Mouse (Mus musculus) forebrain, embryonic 16.5 days (tissue): Measurements from ENCODE around the gene Apba3. TPM values are rescaled to one million over a fixed set of nuclear protein-coding genes. Genes with fewer than 3 reads are reported as not detected.

ENCODE experiments used
- ATAC-seq: fragments of 200-750 bp; cut with Nextera tagmentation; 2 replicates; pipeline ENCODE4 v1.8.0; 2017; ENCODE audit warnings: mild to moderate bottlenecking, moderate library complexity
- H3K27ac ChIP-seq: fragments of 300-500 bp; sonication (generic); 2 replicates; pipeline ENCODE4 v1.5.1; 2014; ENCODE audit warnings: low read length, control low read depth
- H3K27me3 ChIP-seq: fragments of 300-500 bp; sonication (generic); replicated peaks from 2 replicates; pipeline ENCODE4 v1.6.1; 2014; ENCODE audit warnings: low read length; ENCODE audit not compliant: control insufficient read depth, insufficient read depth
- H3K36me3 ChIP-seq: fragments of 300-500 bp; sonication (generic); 2 replicates; pipeline ENCODE4 v1.6.1; 2014; ENCODE audit not compliant: control insufficient read depth, insufficient read depth
- H3K4me1 ChIP-seq: fragments of 300-500 bp; sonication (generic); replicated peaks from 2 replicates; pipeline ENCODE4 v1.6.1; 2014; ENCODE audit warnings: low read length; ENCODE audit not compliant: control insufficient read depth, insufficient read depth
- H3K4me2 ChIP-seq: fragments of 300-500 bp; sonication (generic); 2 replicates; pipeline ENCODE4 v1.6.1; 2014; ENCODE audit warnings: mild to moderate bottlenecking, low read length, control low read depth
- H3K4me3 ChIP-seq: fragments of 300-500 bp; sonication (generic); replicated peaks from 2 replicates; pipeline ENCODE4 v1.5.1; 2014; ENCODE audit warnings: mild to moderate bottlenecking, low read length, control low read depth
- H3K9ac ChIP-seq: fragments of 300-500 bp; sonication (generic); replicated peaks from 2 replicates; pipeline ENCODE4 v1.6.1; 2014; ENCODE audit warnings: low read depth, low read length, control low read depth
- H3K9me3 ChIP-seq: fragments of 300-500 bp; sonication (generic); 2 replicates; pipeline ENCODE4 v1.6.1; 2016; ENCODE audit warnings: low read length; ENCODE audit not compliant: control insufficient read depth
- WGBS: fragments of 180-500 bp; shearing (Covaris S2); extraction: QIAGEN DNeasy Blood & Tissue Kit; methylation state at CpG from one replicate; pipeline ENCODE4 v1.1.7; 2014; 5-methylcytosine and 5-hydroxymethylcytosine counted together
- polyA plus RNA-seq: library from polyadenylated mRNA; unstranded; fragments of >200 nt; fragmentation: Nextera tagmentation; extraction: Ambion mirVana; gene quantifications from 2 replicates; pipeline ENCODE4 v1.2.1, GENCODE M21; 2015

The Apba3 gene
- polyA plus RNA-seq, 1 experiment from 2014 or later = 39.1 TPM

- H3K9ac ChIP-seq = peak within 1 kb of the TSS; percentile 95
- H3K4me2 ChIP-seq = peak within 1 kb of the TSS; percentile 98
- WGBS = under 1% methylated on average over 65 of the region's 80 CpGs
- peak within 1 kb of the TSS; percentile 92 for H3K27ac ChIP-seq
- no peaks in the 10 kb centered on the region for H3K36me3 ChIP-seq
- H3K27me3 ChIP-seq = no peaks in the 10 kb centered on the region
- no peaks in the 10 kb centered on the region for H3K9me3 ChIP-seq
- H3K4me3 ChIP-seq = peak within 1 kb of the TSS; percentile 99
- peaks cover 31% of the 10 kb centered on the region for H3K4me1 ChIP-seq
- peak; percentile 96 for ATAC-seq
Measured at GRCm38 (mm10) chr10:81292554-81293333, 26.0 kb downstream of the Apba3 start, which contains the start of gene Pip5k1c. Gene Pip5k1c, plus strand, starts transcription at chr10:81292963.

- Histone ChIP-seq H3K9ac (peak overlapping the region; percentile 95), H3K9me3 (no peaks in the 10 kb centered on the region), H3K4me3 (peak overlapping the region; percentile 99), H3K4me2 (peak overlapping the region; percentile 98), H3K27me3 (no peaks in the 10 kb centered on the region), H3K27ac (peak overlapping the region; percentile 92), H3K4me1 (peaks cover 31% of the 10 kb centered on the region), H3K36me3 (no peaks in the 10 kb centered on the region)
- peak; percentile 26 for ATAC-seq
- WGBS = 2% methylated on average over 25 of the region's 25 CpGs
Measured at GRCm38 (mm10) chr10:81293334-81294030, 26.7 kb downstream of the Apba3 start.

- H3K9me3 ChIP-seq = no peaks in the 10 kb centered on the region
- no peak overlapping the region for H3K27ac ChIP-seq
- peaks cover 29% of the 10 kb centered on the region for H3K4me1 ChIP-seq
- H3K27me3 ChIP-seq = no peaks in the 10 kb centered on the region
- peak overlapping the region; percentile 95 for H3K9ac ChIP-seq
- ATAC-seq = no peak
- peak overlapping the region; percentile 99 for H3K4me3 ChIP-seq
- H3K4me2 ChIP-seq = peak overlapping the region; percentile 98
- WGBS = 68% methylated on average over 8 of the region's 8 CpGs
- no peaks in the 10 kb centered on the region for H3K36me3 ChIP-seq
Measured at GRCm38 (mm10) chr10:81294442-81294841, 27.7 kb downstream of the Apba3 start.

- Histone ChIP-seq H3K4me1 (peaks cover 28% of the 10 kb centered on the region), H3K9me3 (no peaks in the 10 kb centered on the region), H3K4me3 (no peak overlapping the region), H3K36me3 (no peaks in the 10 kb centered on the region), H3K9ac (no peak overlapping the region), H3K4me2 (no peak overlapping the region; the same call in 1 of the 2 replicates), H3K27ac (no peak overlapping the region), H3K27me3 (no peaks in the 10 kb centered on the region)
- no peak for ATAC-seq
- 84% methylated on average over 6 of the region's 6 CpGs for WGBS
Measured at GRCm38 (mm10) chr10:81295185-81295584, 28.4 kb downstream of the Apba3 start.

GRCm38 (mm10) chr10:81297246-81297645, 30.5 kb downstream of the Apba3 start:
- H3K9me3 ChIP-seq = no peaks in the 10 kb centered on the region

GRCm38 (mm10) chr10:81297845-81298244, 31.1 kb downstream of the Apba3 start:
- no peak overlapping the region for H3K4me2 ChIP-seq
- no peak overlapping the region; the same call in 1 of the 2 replicates for H3K27ac ChIP-seq
- no peaks in the 10 kb centered on the region for H3K27me3 ChIP-seq
- H3K36me3 ChIP-seq = no peaks in the 10 kb centered on the region
- H3K9me3 ChIP-seq = no peaks in the 10 kb centered on the region
- 75% methylated on average over 9 of the region's 10 CpGs for WGBS
- no peak for ATAC-seq
- H3K4me1 ChIP-seq = peaks cover 25% of the 10 kb centered on the region
- H3K9ac ChIP-seq = no peak overlapping the region
- no peak overlapping the region for H3K4me3 ChIP-seq

More at GRCm38 (mm10) chr10:81297246-81297645, 30.5 kb downstream of the Apba3 start:
- Histone ChIP-seq H3K4me2 (no peak overlapping the region), H3K4me3 (no peak overlapping the region), H3K27ac (no peak overlapping the region), H3K9ac (no peak overlapping the region), H3K4me1 (peaks cover 19% of the 10 kb centered on the region), H3K27me3 (no peaks in the 10 kb centered on the region), H3K36me3 (no peaks in the 10 kb centered on the region)
- no peak for ATAC-seq
- 84% methylated on average over 6 of the region's 6 CpGs for WGBS

- Histone ChIP-seq H3K9me3 (no peaks in the 10 kb centered on the region), H3K4me3 (no peak overlapping the region), H3K9ac (no peak overlapping the region), H3K4me2 (no peak overlapping the region), H3K27me3 (no peaks in the 10 kb centered on the region), H3K27ac (peak overlapping the region; percentile 44), H3K36me3 (no peaks in the 10 kb centered on the region), H3K4me1 (peaks cover 32% of the 10 kb centered on the region)
- WGBS = 94% methylated on average over 17 of the region's 17 CpGs
- no peak for ATAC-seq
Measured at GRCm38 (mm10) chr10:81298369-81299100, 31.8 kb downstream of the Apba3 start.

GRCm38 (mm10) chr10:81299585-81300351, 33.0 kb downstream of the Apba3 start:
- no peaks in the 10 kb centered on the region for H3K27me3 ChIP-seq
- no peak for ATAC-seq
- no peak overlapping the region for H3K4me2 ChIP-seq
- no peaks in the 10 kb centered on the region for H3K9me3 ChIP-seq
- WGBS = 91% methylated on average over 14 of the region's 14 CpGs
- no peak overlapping the region for H3K27ac ChIP-seq
- H3K36me3 ChIP-seq = no peaks in the 10 kb centered on the region
- H3K4me3 ChIP-seq = no peak overlapping the region
- peaks cover 20% of the 10 kb centered on the region for H3K4me1 ChIP-seq
- H3K9ac ChIP-seq = no peak overlapping the region
